Mouse (Mus musculus): ENCODE measurements around the gene Pcnx4. TPM values are rescaled to one million over a fixed set of nuclear protein-coding genes. Genes with fewer than 3 reads are reported as not detected.

Gene Pcnx4
- polyA plus RNA-seq (2014; fragmentation: Nextera tagmentation; extraction: Ambion mirVana): 15.8 and 18.0 TPM in 2 replicates

DNA sequence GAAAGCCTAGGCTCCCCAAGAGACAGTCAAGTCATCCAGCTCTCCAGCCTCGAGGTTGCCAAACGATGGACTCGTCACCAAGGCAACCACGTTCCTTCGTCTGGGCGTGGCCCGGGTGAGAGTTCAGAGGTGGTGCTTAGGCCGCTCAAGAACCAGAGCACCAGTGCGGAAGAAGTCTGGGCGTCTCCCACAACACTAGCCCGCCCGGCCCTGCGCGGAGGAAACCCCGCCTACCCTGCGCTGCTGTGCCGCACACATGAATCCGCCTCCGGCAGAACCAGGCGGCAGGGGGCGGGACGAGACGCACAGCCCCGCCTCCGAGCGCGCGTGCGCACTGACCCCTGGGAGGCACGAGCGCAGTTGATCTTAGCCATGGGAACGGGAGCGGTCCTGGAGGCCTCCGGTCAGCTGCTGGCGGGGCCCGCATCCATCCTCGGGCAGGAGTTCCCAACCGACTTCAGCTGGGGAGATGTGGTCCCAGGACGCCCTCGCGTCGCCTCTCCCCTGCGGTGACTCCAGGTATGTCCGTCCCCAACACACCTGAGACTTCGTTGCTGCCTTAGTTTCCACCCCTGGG, at the start of gene Pcnx4:
TSS of gene Pcnx4 (plus strand) at position 363 of the 577 bp plus-strand sequence.
- H3K9ac ChIP-seq (ENCODE audit: low read length): peak within 1 kb of the TSS; percentile 81
- ATAC-seq (replicated peaks; ENCODE audit: low FRiP score): peak; percentile 100
- no peaks in the 10 kb centered on the region for H3K27me3 ChIP-seq (ENCODE audit: control insufficient read depth, insufficient read depth, low read length)
- no peaks in the 10 kb centered on the region for H3K36me3 ChIP-seq (ENCODE audit: control insufficient read depth, insufficient read depth, low read length)
- peak; percentile 99 for DNase-seq (ENCODE audit: low spot score)
- peak within 1 kb of the TSS; percentile 63 for H3K4me3 ChIP-seq (ENCODE audit: low read depth, low read length)
- no peaks in the 10 kb centered on the region for H3K9me3 ChIP-seq (ENCODE audit: control insufficient read depth, low read length)
- H3K27ac ChIP-seq (ENCODE audit: low read depth, low read length): no peak within 1 kb of the TSS
- H3K4me2 ChIP-seq (ENCODE audit: low read depth, low read length, severe bottlenecking): peak within 1 kb of the TSS; percentile 73
- H3K4me1 ChIP-seq (replicated peaks; ENCODE audit: control insufficient read depth, insufficient read depth, low read length): 0 out of 2 replicates have a peak, but pooled peaks cover 1% of the 10 kb centered on the region
- 0% methylated on average over 45 of the region's 45 CpGs for WGBS

DNA sequence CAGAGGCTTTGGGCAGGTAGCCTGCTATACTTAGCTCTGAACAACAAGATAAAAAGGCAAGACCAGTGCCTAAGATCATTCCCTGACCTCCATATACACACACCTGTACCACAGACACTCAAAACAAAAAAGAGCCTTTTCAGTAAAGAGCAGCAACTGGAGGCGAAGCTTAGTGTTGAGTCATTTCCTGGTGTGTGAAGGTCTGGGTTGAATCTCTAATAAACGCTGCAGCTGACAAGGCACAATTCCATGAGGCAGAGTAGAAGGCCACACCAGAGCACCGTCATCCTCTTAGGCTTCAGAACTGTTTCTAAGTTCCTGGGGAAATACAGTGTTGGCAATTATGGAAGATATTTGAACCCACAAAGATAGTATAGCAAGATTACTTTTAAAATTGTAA, 48.7 kb upstream of the Pcnx4 start:
- Histone ChIP-seq H3K27me3 (ENCODE audit: control insufficient read depth, insufficient read depth, low read length) (no peaks in the 10 kb centered on the region), H3K9ac (ENCODE audit: low read length) (no peak overlapping the region), H3K4me2 (ENCODE audit: low read depth, low read length, severe bottlenecking) (no peak overlapping the region), H3K4me3 (ENCODE audit: low read depth, low read length) (no peak overlapping the region), H3K4me1 (replicated peaks; ENCODE audit: control insufficient read depth, insufficient read depth, low read length) (no peaks in the 10 kb centered on the region), H3K36me3 (ENCODE audit: control insufficient read depth, insufficient read depth, low read length) (no peaks in the 10 kb centered on the region), H3K9me3 (ENCODE audit: control insufficient read depth, low read length) (no peaks in the 10 kb centered on the region), H3K27ac (ENCODE audit: low read depth, low read length) (no peak overlapping the region)
- 85% methylated on average over 3 of the region's 3 CpGs for WGBS
- DNase-seq (ENCODE audit: low spot score) (no peak), ATAC-seq (replicated peaks; ENCODE audit: low FRiP score) (no peak)

DNA sequence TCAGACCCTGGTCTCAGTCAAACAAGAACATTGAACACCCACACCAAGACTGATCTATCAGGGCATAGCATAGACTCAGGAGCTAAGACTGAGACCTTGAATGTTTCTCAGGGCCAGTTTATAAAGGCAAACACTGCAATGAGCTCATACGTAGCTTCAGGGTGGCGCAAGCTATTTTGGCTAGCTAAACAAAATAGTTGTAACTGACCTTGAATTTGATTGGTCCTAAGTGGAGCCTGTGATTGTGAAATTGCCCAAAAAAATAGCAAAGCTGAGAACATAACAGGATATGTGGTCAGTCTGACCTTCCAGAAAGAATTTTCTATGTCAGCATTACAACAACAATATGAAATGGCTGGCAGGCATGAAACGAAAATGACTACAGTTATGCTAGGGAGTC, 46.2 kb upstream of the Pcnx4 start:
- H3K27ac ChIP-seq (ENCODE audit: low read depth, low read length): no peak overlapping the region
- WGBS: 91% methylated on average over 3 of the region's 3 CpGs
- no peaks in the 10 kb centered on the region for H3K9me3 ChIP-seq (ENCODE audit: control insufficient read depth, low read length)
- no peaks in the 10 kb centered on the region for H3K27me3 ChIP-seq (ENCODE audit: control insufficient read depth, insufficient read depth, low read length)
- H3K36me3 ChIP-seq (ENCODE audit: control insufficient read depth, insufficient read depth, low read length): no peaks in the 10 kb centered on the region
- no peak overlapping the region for H3K9ac ChIP-seq (ENCODE audit: low read length)
- no peaks in the 10 kb centered on the region for H3K4me1 ChIP-seq (replicated peaks; ENCODE audit: control insufficient read depth, insufficient read depth, low read length)
- ATAC-seq (replicated peaks; ENCODE audit: low FRiP score) (no peak), DNase-seq (ENCODE audit: low spot score) (no peak)
- H3K4me2 ChIP-seq (ENCODE audit: low read depth, low read length, severe bottlenecking): no peak overlapping the region
- H3K4me3 ChIP-seq (ENCODE audit: low read depth, low read length): no peak overlapping the region

DNA sequence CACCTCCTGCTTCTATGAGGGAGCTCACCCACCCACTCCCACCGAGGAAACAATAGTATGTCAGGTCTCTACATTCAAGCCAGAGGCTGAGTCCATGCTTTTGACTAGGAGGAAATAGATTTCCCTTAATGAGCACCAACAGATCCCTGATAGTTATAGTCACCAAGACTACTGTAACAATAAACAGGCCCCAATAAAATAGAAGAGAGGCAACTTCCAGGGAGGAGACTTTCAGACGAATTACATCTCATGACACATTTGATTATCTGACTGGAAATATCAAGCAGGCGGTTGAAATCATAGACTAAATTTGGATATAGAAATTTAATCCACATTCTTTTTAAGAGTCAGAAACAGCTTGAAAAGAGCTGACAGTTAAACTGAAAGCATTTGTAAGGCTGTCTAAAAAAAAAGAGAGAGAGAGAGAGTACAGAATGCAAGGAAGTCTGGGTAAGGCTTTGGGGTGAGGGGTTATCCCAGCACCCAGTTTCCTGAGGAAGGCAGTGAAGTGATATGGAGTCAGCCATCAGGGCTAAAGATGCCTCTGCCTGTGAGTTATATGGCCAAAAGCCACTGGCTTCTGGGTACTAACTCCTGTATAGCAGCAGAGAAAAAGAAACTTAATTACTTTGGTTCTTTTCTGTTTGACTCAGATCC, 45.0 kb upstream of the Pcnx4 start:
- Histone ChIP-seq H3K4me1 (replicated peaks; ENCODE audit: control insufficient read depth, insufficient read depth, low read length) (no peaks in the 10 kb centered on the region), H3K9me3 (ENCODE audit: control insufficient read depth, low read length) (no peaks in the 10 kb centered on the region), H3K9ac (ENCODE audit: low read length) (no peak overlapping the region), H3K27me3 (ENCODE audit: control insufficient read depth, insufficient read depth, low read length) (no peaks in the 10 kb centered on the region), H3K36me3 (ENCODE audit: control insufficient read depth, insufficient read depth, low read length) (no peaks in the 10 kb centered on the region), H3K4me2 (ENCODE audit: low read depth, low read length, severe bottlenecking) (no peak overlapping the region), H3K4me3 (ENCODE audit: low read depth, low read length) (no peak overlapping the region), H3K27ac (ENCODE audit: low read depth, low read length) (no peak overlapping the region)
- ATAC-seq (replicated peaks; ENCODE audit: low FRiP score): no peak
- 73% methylated on average over 3 of the region's 3 CpGs for WGBS
- no peak for DNase-seq (ENCODE audit: low spot score)

DNA sequence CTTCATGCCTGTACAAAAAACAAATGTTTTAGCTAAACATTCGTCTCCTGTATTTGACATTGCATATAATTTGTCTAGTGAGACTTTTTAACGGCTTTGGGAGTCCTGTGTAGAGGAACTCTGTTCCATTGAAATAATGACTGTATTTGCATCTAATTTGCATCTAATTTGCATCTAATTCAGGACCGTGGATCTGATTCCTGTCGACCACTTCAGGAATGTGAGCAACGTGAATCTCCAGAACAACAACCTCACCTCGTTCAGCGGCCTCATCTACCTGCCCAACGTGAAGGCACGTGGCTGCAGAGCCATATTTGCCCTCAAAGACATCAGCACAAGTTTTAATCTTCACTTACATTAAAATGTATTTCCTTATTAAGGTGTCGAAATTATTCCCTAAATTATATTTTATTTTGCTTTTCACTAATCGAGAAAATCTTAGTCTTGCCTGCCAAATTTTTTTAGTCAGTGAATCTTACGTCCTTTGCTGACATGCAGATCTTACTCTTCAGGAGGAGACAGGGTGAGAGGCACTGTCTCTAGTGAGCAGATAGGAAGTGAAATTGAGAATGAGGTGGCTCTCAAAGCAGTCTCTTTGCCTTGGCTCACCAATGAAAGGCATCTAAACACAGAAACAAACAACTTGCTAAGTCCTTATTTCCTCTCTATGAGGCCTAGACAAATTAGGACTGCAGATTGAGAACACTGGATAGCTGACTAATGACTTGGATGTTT, 39.1 kb upstream of the Pcnx4 start:
- ATAC-seq (replicated peaks; ENCODE audit: low FRiP score) (0 out of 2 replicates have a peak, but pooled peaks have one; percentile 65), DNase-seq (ENCODE audit: low spot score) (no peak)
- Histone ChIP-seq H3K4me1 (replicated peaks; ENCODE audit: control insufficient read depth, insufficient read depth, low read length) (no peaks in the 10 kb centered on the region), H3K27me3 (ENCODE audit: control insufficient read depth, insufficient read depth, low read length) (no peaks in the 10 kb centered on the region), H3K9ac (ENCODE audit: low read length) (no peak overlapping the region), H3K9me3 (ENCODE audit: control insufficient read depth, low read length) (no peaks in the 10 kb centered on the region), H3K36me3 (ENCODE audit: control insufficient read depth, insufficient read depth, low read length) (no peaks in the 10 kb centered on the region), H3K4me3 (ENCODE audit: low read depth, low read length) (no peak overlapping the region), H3K4me2 (ENCODE audit: low read depth, low read length, severe bottlenecking) (no peak overlapping the region), H3K27ac (ENCODE audit: low read depth, low read length) (no peak overlapping the region)
- WGBS: 63% methylated on average over 12 of the region's 12 CpGs

GRCm38 (mm10) chr12:72509606-72510005, 26.6 kb upstream of the Pcnx4 start:
- no peaks in the 10 kb centered on the region for H3K27me3 ChIP-seq (ENCODE audit: control insufficient read depth, insufficient read depth, low read length)
- H3K9me3 ChIP-seq (ENCODE audit: control insufficient read depth, low read length): no peaks in the 10 kb centered on the region
- no peak for DNase-seq (ENCODE audit: low spot score)
- no peak overlapping the region for H3K4me2 ChIP-seq (ENCODE audit: low read depth, low read length, severe bottlenecking)
- H3K4me1 ChIP-seq (replicated peaks; ENCODE audit: control insufficient read depth, insufficient read depth, low read length): no peaks in the 10 kb centered on the region
- no peaks in the 10 kb centered on the region for H3K36me3 ChIP-seq (ENCODE audit: control insufficient read depth, insufficient read depth, low read length)
- H3K27ac ChIP-seq (ENCODE audit: low read depth, low read length): no peak overlapping the region
- no peak overlapping the region for H3K9ac ChIP-seq (ENCODE audit: low read length)
- 69% methylated on average over 7 of the region's 7 CpGs for WGBS
- no peak for ATAC-seq (replicated peaks; ENCODE audit: low FRiP score)
- no peak overlapping the region for H3K4me3 ChIP-seq (ENCODE audit: low read depth, low read length)

DNA sequence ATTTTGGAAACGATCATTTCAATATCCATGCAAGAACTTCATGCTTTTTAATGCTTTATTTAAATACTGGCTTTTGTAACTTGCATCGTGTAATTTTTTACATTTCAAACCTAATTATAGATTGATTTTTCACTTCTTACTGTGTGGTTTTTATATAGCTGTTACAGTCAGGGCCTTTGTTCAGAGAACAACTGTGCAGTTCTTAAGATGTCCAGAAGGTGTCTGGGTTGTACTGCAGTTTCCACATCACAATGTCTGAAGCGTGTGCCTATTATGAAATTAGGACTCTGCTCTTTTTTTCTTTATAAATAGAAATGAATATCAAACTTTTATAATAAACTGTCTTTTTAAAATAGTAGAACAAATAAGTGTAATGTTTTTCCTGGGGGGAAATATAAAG, 20.7 kb upstream of the Pcnx4 start:
- ATAC-seq (replicated peaks; ENCODE audit: low FRiP score) (no peak), DNase-seq (ENCODE audit: low spot score) (no peak)
- no peak overlapping the region for H3K27ac ChIP-seq (ENCODE audit: low read depth, low read length)
- no peaks in the 10 kb centered on the region for H3K27me3 ChIP-seq (ENCODE audit: control insufficient read depth, insufficient read depth, low read length)
- H3K9me3 ChIP-seq (ENCODE audit: control insufficient read depth, low read length): no peaks in the 10 kb centered on the region
- H3K4me1 ChIP-seq (replicated peaks; ENCODE audit: control insufficient read depth, insufficient read depth, low read length): peaks cover 3% of the 10 kb centered on the region; the same call in 1 of the 2 replicates
- no peak overlapping the region for H3K9ac ChIP-seq (ENCODE audit: low read length)
- no peak overlapping the region for H3K4me3 ChIP-seq (ENCODE audit: low read depth, low read length)
- no peak overlapping the region for H3K4me2 ChIP-seq (ENCODE audit: low read depth, low read length, severe bottlenecking)
- 74% methylated on average over 3 of the region's 3 CpGs for WGBS
- H3K36me3 ChIP-seq (ENCODE audit: control insufficient read depth, insufficient read depth, low read length): no peaks in the 10 kb centered on the region

GRCm38 (mm10) chr12:72518114-72518728, 18.0 kb upstream of the Pcnx4 start:
- Histone ChIP-seq H3K4me3 (ENCODE audit: low read depth, low read length) (no peak overlapping the region), H3K36me3 (ENCODE audit: control insufficient read depth, insufficient read depth, low read length) (no peaks in the 10 kb centered on the region), H3K9me3 (ENCODE audit: control insufficient read depth, low read length) (no peaks in the 10 kb centered on the region), H3K9ac (ENCODE audit: low read length) (no peak overlapping the region), H3K27ac (ENCODE audit: low read depth, low read length) (no peak overlapping the region), H3K27me3 (ENCODE audit: control insufficient read depth, insufficient read depth, low read length) (no peaks in the 10 kb centered on the region), H3K4me2 (ENCODE audit: low read depth, low read length, severe bottlenecking) (peak overlapping the region; percentile 15; the same call in 1 of the 2 replicates), H3K4me1 (replicated peaks; ENCODE audit: control insufficient read depth, insufficient read depth, low read length) (peaks cover 3% of the 10 kb centered on the region; the same call in 1 of the 2 replicates)
- DNase-seq (ENCODE audit: low spot score): peak; percentile 58
- peak; percentile 61 for ATAC-seq (replicated peaks; ENCODE audit: low FRiP score)
- 35% methylated on average over 12 of the region's 12 CpGs for WGBS

Data from forebrain, embryonic 11.5 days (tissue).